Mouse (Mus musculus): ENCODE results near the gene Il6st.

The Il6st gene

GRCm38 (mm10) chr13:112523346-112523970 is 59.6 kb downstream of the Il6st start:
- no peak for DNase-seq (ENCODE audit: low spot score)

DNA sequence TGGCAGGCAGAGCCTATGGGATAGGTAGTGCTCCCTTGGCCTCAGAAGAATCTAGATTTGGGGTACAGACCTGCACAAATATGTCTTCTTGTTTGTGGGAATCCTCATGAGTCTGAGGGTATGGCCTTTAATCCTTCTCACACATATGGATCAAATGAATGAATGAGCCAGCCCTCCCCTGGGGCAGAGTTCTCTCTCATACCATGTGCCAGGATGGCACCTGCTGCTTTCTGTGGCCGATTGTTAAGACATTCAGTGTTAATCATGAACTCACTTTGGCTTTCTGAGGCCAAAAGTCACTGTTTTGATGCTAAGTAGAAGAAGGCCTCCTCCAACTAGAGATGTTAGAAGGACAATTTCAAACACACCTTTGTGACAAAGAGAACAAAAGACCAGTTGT is 63.3 kb downstream of the Il6st start:
- DNase-seq (ENCODE audit: low spot score): no peak

- DNase-seq (ENCODE audit: low spot score): peak; percentile 46
Observed at GRCm38 (mm10) chr13:112529893-112530292, 66.0 kb downstream of the Il6st start.

- no peak for DNase-seq (ENCODE audit: low spot score)
Observed at GRCm38 (mm10) chr13:112532235-112532634, 68.4 kb downstream of the Il6st start.

GRCm38 (mm10) chr13:112533556-112533955 is 69.7 kb downstream of the Il6st start:
- DNase-seq (ENCODE audit: low spot score): no peak

DNA sequence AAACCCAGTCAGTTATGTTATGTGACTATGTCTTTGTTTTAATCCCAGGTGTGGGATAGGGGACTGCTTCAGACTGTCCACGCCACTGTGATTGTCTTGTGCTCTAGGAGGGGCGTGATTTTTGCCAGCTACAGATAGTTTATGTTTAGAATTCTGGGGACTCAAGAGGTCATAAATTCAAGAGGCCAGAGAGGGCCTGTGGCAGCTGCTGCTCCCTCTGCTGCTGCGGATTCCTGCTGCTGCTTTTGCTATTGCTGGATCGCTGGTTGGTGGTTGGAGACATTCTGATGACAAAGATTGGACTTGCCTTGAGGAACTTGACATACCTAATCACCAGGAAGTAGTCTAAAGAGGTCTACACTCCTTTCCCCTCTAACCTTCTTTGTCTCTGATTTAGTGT is 72.7 kb downstream of the Il6st start:
- no peak for DNase-seq (ENCODE audit: low spot score)

GRCm38 (mm10) chr13:112537065-112537464 is 73.2 kb downstream of the Il6st start:
- no peak for DNase-seq (ENCODE audit: low spot score)

DNA sequence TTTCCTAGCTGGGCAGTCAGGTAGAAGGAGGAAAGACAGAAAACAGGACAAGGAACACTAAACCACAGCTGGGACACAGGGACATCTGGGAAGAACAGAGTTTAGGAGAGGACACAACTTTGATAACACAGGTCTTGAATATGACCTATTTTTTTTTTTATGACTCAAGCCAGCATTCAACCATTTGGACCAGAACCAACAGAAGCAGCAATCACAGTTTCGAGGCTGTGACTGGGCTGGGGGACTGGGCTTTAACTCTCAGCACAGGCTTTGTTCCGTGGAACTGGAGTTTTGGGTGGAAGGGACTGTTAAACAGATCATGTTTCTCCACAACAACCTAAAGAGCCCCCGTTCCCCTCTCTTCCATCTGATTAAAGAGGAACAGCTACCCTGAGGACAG is 76.7 kb downstream of the Il6st start:
- DNase-seq (ENCODE audit: low spot score): no peak

GRCm38 (mm10) chr13:112541223-112541975 is 77.5 kb downstream of the Il6st start:
- no peak for DNase-seq (ENCODE audit: low spot score)

- no peak for DNase-seq (ENCODE audit: low spot score)
Observed at GRCm38 (mm10) chr13:112551641-112552548, 88.0 kb downstream of the Il6st start.

DNA sequence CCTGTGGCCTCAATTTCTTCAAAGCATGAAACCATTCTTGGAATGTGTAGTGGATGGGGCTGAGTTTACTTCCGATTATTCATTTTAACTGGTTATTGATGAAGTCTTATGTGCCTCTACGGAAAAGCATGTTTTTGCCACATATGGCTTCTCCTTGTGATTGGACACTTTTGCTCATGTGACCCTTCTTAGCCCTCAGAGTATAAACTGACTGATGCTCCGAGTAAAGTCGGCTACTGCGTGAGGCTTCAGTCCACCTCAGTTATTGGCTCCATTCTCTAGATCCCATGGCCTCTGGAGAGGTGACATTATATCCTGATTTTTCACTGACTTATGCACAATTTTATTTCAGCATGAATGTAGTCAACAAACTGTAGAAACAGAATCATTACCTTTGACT is 89.4 kb downstream of the Il6st start:
- no peak for DNase-seq (ENCODE audit: low spot score)

GRCm38 (mm10) chr13:112556501-112556900 is 92.6 kb downstream of the Il6st start:
- no peak for DNase-seq (ENCODE audit: low spot score)
